Mouse (Mus musculus): ENCODE results near the gene Alg5. TPM values are rescaled to one million over a fixed set of nuclear protein-coding genes. Genes with fewer than 3 reads are reported as not detected.
"Not testable (repeated sequence)": the region's sequence is repeated elsewhere in the genome, so short reads cannot be mapped to it uniquely, and the experiment has no call there.

The Alg5 gene
- total RNA-seq (2021), result 10 to 100 TPM; 10.0 to 10.5 TPM

GRCm38 (mm10) chr3:54735247-54736046 is at the start of gene Alg5, which contains the start of gene Exosc8:
TSS of gene Alg5 (plus strand) at chr3:54735539.
TSS of gene Exosc8 (minus strand) at chr3:54735393.
- intact Hi-C loops (cut with DNase I), result loop anchor here (1.0 to 5.0 kb wide), 3 partner anchors 42 to 327 kb away; partner anchors contain the start of gene Rfxap

GRCm38 (mm10) chr3:54687245-54687644 is 48.1 kb upstream of the Alg5 start:
- intact Hi-C loops (cut with DNase I), result no loop called here
- no peak for DNase-seq (ENCODE audit: low spot score)

More at GRCm38 (mm10) chr3:54735247-54736046, at the start of gene Alg5, which contains the start of gene Exosc8:
- peak; percentile 79 for DNase-seq (ENCODE audit: low spot score)

GRCm38 (mm10) chr3:54689091-54689490 is 46.2 kb upstream of the Alg5 start:
- no peak for DNase-seq (ENCODE audit: low spot score)

GRCm38 (mm10) chr3:54692202-54693055 is 42.9 kb upstream of the Alg5 start, which contains the start of gene Supt20:
TSS of gene Supt20 (plus strand) at chr3:54692807.
- peak; percentile 87 for DNase-seq (ENCODE audit: low spot score)
- intact Hi-C loops (cut with DNase I), result loop anchor here (1.0 kb wide), 1 partner anchor 43 kb away; the partner anchor contains the start of genes Alg5 and Exosc8

More at GRCm38 (mm10) chr3:54689091-54689490, 46.2 kb upstream of the Alg5 start:
- intact Hi-C loops (cut with DNase I), result loop anchor here (1.0 kb wide), 1 partner anchor 336 kb away; no protein-coding TSS in a partner anchor

- intact Hi-C loops (cut with DNase I), result loop anchor here (1.0 kb wide), 1 partner anchor 42 kb away; the partner anchor contains the start of genes Alg5 and Exosc8
- no peak for DNase-seq (ENCODE audit: low spot score)
Measured at GRCm38 (mm10) chr3:54693056-54693415, 42.3 kb upstream of the Alg5 start.

GRCm38 (mm10) chr3:54699759-54700301 is 35.5 kb upstream of the Alg5 start:
- no peak for DNase-seq (ENCODE audit: low spot score)
- intact Hi-C loops (cut with DNase I), result no loop called here

DNA sequence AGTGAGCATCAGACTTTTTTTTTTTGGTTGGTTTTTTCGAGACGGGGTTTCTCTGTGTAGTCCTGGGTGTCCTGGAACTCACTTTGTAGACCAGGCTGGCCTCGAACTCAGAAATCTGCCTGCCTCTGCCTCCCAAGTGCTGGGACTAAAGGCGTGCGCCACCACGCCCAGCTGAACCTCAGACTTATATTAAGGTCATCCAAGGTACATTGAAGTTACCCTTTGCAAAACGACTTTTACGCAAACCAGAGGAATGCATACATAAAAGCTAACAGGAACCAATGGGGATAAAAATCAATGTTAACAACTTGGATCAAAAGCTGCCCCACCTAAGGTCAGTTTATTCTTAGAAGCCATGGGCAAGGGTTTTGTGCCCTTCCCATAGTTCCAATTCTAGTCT is 31.2 kb upstream of the Alg5 start:
- intact Hi-C loops (cut with DNase I); DNase-seq (ENCODE audit: low spot score): not testable (repeated sequence)

GRCm38 (mm10) chr3:54708972-54709371 is 26.4 kb upstream of the Alg5 start:
- DNase-seq (ENCODE audit: low spot score), result no peak
- intact Hi-C loops (cut with DNase I), result no loop called here

- intact Hi-C loops (cut with DNase I), result no loop called here
- DNase-seq (ENCODE audit: low spot score), result no peak
Measured at GRCm38 (mm10) chr3:54714253-54714652, 21.1 kb upstream of the Alg5 start, which contains the start of gene Gm21958. TSS of gene Gm21958 (minus strand) at chr3:54714353.

DNA sequence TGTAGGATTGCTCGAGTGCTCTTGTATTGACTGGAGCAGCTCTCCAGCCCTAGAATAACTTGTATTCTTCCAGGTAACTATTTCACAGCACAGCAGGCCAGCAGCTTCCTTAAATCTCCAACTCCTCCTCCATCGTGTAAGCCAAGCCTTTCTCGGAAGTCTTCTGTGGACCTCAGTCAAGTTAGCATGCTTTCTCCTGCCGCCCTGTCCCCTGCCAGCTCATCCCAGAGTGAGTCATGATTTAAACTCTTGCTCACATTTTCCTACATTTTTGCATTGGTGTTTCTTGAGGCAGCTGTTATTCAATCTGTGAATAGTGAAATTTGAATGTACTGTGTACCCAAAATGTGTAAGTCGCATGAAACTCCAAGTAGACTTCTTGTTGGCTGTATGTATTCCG is 19.9 kb upstream of the Alg5 start:
- intact Hi-C loops (cut with DNase I), result no loop called here
- DNase-seq (ENCODE audit: low spot score), result no peak

GRCm38 (mm10) chr3:54717348-54717747 is 18.0 kb upstream of the Alg5 start:
- intact Hi-C loops (cut with DNase I), result no loop called here
- DNase-seq (ENCODE audit: low spot score), result no peak

GRCm38 (mm10) chr3:54718947-54719346 is 16.4 kb upstream of the Alg5 start:
- DNase-seq (ENCODE audit: low spot score), result no peak
- intact Hi-C loops (cut with DNase I), result no loop called here

DNA sequence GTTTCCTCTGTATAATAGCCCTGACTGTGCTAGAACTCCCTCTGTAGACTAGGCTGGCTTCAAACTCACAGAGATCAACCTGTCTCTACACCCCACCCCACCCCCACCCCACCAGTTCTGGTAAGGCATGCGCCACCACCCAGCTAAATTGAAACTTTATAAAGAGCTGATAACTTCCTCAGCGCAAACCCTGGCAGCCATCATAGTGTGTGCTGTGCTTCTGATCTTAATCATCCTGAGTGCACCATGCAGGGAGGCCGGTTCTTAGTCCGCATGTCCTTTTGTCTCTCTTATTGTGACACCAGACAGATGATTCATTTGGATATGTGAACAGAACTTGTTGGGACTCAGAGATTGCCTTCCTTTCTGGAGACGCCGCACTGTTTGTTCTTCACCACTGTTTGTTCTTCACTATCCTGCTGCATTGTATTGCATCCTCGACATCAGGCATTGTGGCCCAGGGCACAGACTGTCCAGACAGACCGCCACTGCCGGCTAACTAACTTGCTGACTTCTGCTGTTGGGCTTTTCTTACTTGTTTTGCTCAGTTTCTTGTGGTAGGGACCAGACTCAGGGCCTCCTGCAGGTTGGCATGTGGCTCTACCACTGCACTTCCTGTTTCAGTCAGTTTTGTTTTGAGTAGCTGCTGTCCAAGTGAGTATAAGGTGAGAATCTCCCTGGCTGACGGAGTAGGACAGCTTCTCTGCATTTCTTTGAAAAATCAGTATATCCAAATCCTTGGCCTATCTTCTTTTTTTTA is 11.4 kb upstream of the Alg5 start:
- no peak for DNase-seq (ENCODE audit: low spot score)
- intact Hi-C loops (cut with DNase I), result no loop called here

GRCm38 (mm10) chr3:54725344-54725743 is 10.0 kb upstream of the Alg5 start:
- intact Hi-C loops (cut with DNase I), result no loop called here

DNA sequence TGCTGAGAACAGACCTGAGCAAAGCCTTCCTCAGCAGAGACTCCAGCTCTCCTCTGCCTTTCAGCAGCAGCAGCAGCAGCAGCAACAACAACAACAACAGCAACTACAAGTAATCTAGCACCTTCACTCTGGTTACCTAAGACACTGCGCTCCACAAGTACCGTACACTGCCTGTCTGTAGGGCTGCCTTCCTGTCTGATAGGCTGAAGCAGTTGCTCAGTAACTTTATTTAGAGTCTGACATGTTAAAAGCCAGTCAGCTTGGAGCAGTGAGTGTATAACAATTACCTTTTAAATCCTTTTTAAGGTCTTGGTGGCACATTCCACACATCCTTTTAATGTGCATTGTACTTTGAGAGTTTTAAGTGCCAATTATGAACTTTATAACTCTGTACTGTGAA is 7.8 kb upstream of the Alg5 start:
- no peak for DNase-seq (ENCODE audit: low spot score)
- intact Hi-C loops (cut with DNase I), result no loop called here

More at GRCm38 (mm10) chr3:54725344-54725743, 10.0 kb upstream of the Alg5 start:
- DNase-seq (ENCODE audit: low spot score), result no peak

- DNase-seq (ENCODE audit: low spot score), result no peak
- intact Hi-C loops (cut with DNase I), result no loop called here
Measured at GRCm38 (mm10) chr3:54728100-54728499, 7.2 kb upstream of the Alg5 start.

DNA sequence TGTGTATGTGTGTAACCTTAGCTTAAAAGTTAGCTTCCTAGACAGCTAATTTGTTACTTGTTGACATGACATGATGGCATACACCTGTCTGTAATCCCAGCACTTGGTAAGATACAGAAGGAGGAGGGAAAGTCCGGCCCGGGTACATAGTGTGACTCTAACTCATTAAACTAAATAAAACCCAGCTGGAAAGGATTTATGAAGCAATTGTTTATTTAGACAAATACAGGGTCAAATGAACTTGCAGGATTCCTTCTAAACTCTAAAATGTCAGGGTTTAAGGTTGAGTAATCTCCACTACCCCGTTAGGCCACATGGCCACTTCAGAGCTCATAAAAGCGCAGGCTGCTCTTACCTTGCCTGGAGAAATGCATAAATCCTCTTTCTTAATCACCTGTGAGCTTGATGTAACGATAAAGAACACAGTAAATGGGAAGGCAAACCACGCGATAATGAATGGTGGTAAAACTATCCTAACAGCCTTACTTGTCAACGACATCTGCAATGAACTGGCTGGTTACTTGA is 3.7 kb upstream of the Alg5 start:
- intact Hi-C loops (cut with DNase I), result no loop called here

GRCm38 (mm10) chr3:54732371-54732770 is 3.0 kb upstream of the Alg5 start:
- intact Hi-C loops (cut with DNase I), result no loop called here
- DNase-seq (ENCODE audit: low spot score), result no peak

More for the DNA sequence above, 3.7 kb upstream of the Alg5 start:
- no peak for DNase-seq (ENCODE audit: low spot score)

Data from heart, postnatal 25 days (tissue).